Mouse (Mus musculus) liver, embryonic 13.5 days (tissue): ENCODE data around the gene Ifnlr1. TPM values are rescaled to one million over a fixed set of nuclear protein-coding genes. Genes with fewer than 3 reads are reported as not detected.
"Not testable (repeated sequence)": the region's sequence is repeated elsewhere in the genome, so short reads cannot be mapped to it uniquely, and the experiment has no call there.

Experiments
- ATAC-seq: fragments of 200-750 bp; cut with Nextera tagmentation; 2 replicates; pipeline ENCODE4 v1.8.0; 2017; ENCODE audit warnings: low read depth, mild to moderate bottlenecking, moderate number of reproducible peaks, moderate library complexity
- DNase-seq: peaks from one replicate; pipeline ENCODE4 v3.0.0; 2022
- H3K27ac ChIP-seq: fragments of 300-500 bp; sonication (generic); 2 replicates; pipeline ENCODE4 v1.5.1; 2015; ENCODE audit warnings: moderate library complexity, mild to moderate bottlenecking, inconsistent platforms
- H3K27me3 ChIP-seq: fragments of 300-500 bp; sonication (generic); 2 replicates; pipeline ENCODE4 v1.6.1; 2015; ENCODE audit warnings: mild to moderate bottlenecking, inconsistent platforms
- H3K36me3 ChIP-seq: fragments of 300-500 bp; sonication (generic); 2 replicates; pipeline ENCODE4 v1.6.1; 2015; ENCODE audit warnings: mild to moderate bottlenecking, inconsistent platforms
- H3K4me1 ChIP-seq: fragments of 300-500 bp; sonication (generic); replicated peaks from 2 replicates; pipeline ENCODE4 v1.6.1; 2015; ENCODE audit warnings: inconsistent platforms
- H3K4me2 ChIP-seq: fragments of 300-500 bp; sonication (generic); 2 replicates; pipeline ENCODE4 v1.6.1; 2015; ENCODE audit warnings: inconsistent platforms, mild to moderate bottlenecking, moderate library complexity
- H3K4me3 ChIP-seq: fragments of 300-500 bp; sonication (generic); replicated peaks from 2 replicates; pipeline ENCODE4 v1.5.1; 2015; ENCODE audit warnings: mild to moderate bottlenecking, inconsistent platforms
- H3K9ac ChIP-seq: fragments of 300-500 bp; sonication (generic); 2 replicates; pipeline ENCODE4 v1.6.1; 2015; ENCODE audit warnings: mild to moderate bottlenecking, inconsistent platforms
- H3K9me3 ChIP-seq: fragments of 300-500 bp; sonication (generic); replicated peaks from 2 replicates; pipeline ENCODE4 v1.6.1; 2016; ENCODE audit warnings: inconsistent platforms
- WGBS: fragments of 180-500 bp; shearing (Covaris S2); methylation state at CpG from one replicate; pipeline ENCODE4 v1.1.7; 2015; ENCODE audit not compliant: insufficient replicate concordance; 5-methylcytosine and 5-hydroxymethylcytosine counted together
- polyA plus RNA-seq: library from polyadenylated mRNA; unstranded; fragments of >200 nt; fragmentation: Nextera tagmentation; extraction: Ambion mirVana; gene quantifications from 2 replicates; pipeline ENCODE4 v1.2.1, GENCODE M21; 2015

The Ifnlr1 gene
- polyA plus RNA-seq, 1 experiment from 2014 or later: 0.05 TPM

DNA sequence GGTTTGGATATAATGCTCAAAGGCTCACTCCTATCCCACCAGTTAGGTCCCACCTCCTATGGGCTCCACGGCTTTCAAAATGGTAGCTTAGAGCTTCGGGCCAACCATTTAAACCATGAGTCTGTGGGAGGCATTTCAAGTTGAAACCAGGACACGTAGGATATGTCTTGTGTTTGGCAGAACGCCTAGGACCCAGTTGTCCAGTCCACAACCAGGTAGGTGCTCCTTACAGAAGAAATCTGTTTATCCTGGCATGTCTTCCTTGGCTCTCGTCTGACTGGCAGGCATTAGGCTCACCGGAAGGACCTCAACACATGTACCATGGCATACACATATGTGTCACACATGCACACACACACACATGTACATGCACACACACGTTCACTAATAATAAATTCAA is 3.7 kb downstream of the Ifnlr1 start:
- peaks cover 7% of the 10 kb centered on the region; the same call in 1 of the 2 replicates for H3K4me1 ChIP-seq
- H3K4me3 ChIP-seq: no peak overlapping the region
- no peak overlapping the region for H3K27ac ChIP-seq
- H3K27me3 ChIP-seq: peaks cover 57% of the 10 kb centered on the region
- no peaks in the 10 kb centered on the region for H3K9me3 ChIP-seq
- no peaks in the 10 kb centered on the region for H3K36me3 ChIP-seq
- H3K4me2 ChIP-seq: no peak overlapping the region
- DNase-seq (no peak), ATAC-seq (no peak)
- no peak overlapping the region for H3K9ac ChIP-seq
- WGBS: 74% methylated on average over 7 of the region's 7 CpGs

DNA sequence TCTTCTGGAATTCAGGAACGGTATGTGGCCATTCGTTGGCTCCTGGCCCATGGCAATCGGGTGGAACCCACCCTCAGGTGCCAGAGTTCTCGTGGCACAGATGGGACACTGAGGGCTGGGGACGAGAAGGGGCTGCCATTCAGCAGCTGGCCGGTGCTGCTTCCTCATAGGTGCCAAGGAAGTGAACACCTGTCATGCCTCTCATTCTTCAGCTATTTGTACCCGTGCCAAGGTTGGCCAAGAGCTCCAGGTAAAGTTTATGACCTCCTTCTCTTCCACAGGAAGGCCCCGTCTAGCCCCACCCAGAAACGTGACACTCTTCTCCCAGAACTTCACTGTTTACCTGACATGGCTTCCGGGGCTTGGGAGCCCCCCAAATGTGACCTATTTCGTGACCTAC is 4.2 kb downstream of the Ifnlr1 start:
- ATAC-seq (no peak), DNase-seq (no peak)
- H3K4me3 ChIP-seq: no peak overlapping the region
- H3K27ac ChIP-seq: no peak overlapping the region
- peaks cover 7% of the 10 kb centered on the region; the same call in 1 of the 2 replicates for H3K4me1 ChIP-seq
- no peak overlapping the region for H3K4me2 ChIP-seq
- WGBS: 62% methylated on average over 11 of the region's 11 CpGs
- H3K27me3 ChIP-seq: peaks cover 53% of the 10 kb centered on the region
- H3K36me3 ChIP-seq: no peaks in the 10 kb centered on the region
- H3K9ac ChIP-seq: no peak overlapping the region
- H3K9me3 ChIP-seq: no peaks in the 10 kb centered on the region

DNA sequence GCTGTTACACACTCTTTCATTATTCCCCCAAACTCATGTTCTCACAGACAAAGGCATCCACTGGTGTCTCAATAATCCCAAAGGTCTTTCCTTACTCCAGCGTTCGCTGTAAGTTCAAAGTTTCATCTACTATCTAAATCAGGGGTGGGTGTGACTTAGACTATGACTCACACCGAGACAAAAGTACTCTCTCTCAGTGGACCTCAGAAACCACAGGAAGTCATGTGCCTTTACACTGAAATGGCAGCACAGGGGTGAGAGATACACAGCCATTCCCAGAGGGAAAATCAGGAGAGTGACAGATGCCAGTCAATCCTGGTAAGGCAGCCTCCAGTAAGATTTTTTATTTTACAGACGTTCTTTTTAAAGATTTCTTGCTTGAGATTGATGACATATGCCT is 6.8 kb downstream of the Ifnlr1 start:
- no peak overlapping the region for H3K4me2 ChIP-seq
- WGBS: 31% methylated on average over 4 of the region's 4 CpGs
- no peak overlapping the region for H3K9ac ChIP-seq
- H3K9me3 ChIP-seq: no peaks in the 10 kb centered on the region
- H3K27ac ChIP-seq: no peak overlapping the region
- H3K4me1 ChIP-seq: no peaks in the 10 kb centered on the region
- no peak for DNase-seq
- ATAC-seq: no peak
- H3K27me3 ChIP-seq: peaks cover 26% of the 10 kb centered on the region
- no peaks in the 10 kb centered on the region for H3K36me3 ChIP-seq
- no peak overlapping the region for H3K4me3 ChIP-seq

DNA sequence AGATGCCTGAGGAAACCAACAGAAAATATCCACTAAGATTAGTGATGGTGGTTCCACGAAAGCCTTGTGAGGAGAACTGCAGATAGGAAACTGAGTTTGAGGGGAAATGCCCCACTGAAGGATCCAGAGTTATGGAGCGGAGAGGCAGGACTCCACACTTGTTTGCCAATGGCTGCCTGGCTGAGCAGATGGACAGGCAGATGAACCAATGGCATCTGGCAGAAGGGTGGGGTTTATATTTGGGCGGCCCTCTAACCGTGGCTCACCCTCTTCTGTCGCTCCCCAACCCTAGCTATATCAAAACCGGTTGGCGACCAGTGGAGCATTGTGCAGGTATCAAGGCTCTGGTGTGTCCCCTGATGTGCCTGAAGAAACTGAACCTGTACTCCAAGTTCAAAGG is 12.4 kb downstream of the Ifnlr1 start:
- ATAC-seq (no peak), DNase-seq (no peak)
- H3K27me3 ChIP-seq: peaks cover 6% of the 10 kb centered on the region
- WGBS: 66% methylated on average over 7 of the region's 7 CpGs
- no peak overlapping the region for H3K27ac ChIP-seq
- no peaks in the 10 kb centered on the region for H3K36me3 ChIP-seq
- no peak overlapping the region for H3K4me2 ChIP-seq
- peaks cover 5% of the 10 kb centered on the region for H3K4me1 ChIP-seq
- no peak overlapping the region for H3K9ac ChIP-seq
- no peaks in the 10 kb centered on the region for H3K9me3 ChIP-seq
- no peak overlapping the region for H3K4me3 ChIP-seq

DNA sequence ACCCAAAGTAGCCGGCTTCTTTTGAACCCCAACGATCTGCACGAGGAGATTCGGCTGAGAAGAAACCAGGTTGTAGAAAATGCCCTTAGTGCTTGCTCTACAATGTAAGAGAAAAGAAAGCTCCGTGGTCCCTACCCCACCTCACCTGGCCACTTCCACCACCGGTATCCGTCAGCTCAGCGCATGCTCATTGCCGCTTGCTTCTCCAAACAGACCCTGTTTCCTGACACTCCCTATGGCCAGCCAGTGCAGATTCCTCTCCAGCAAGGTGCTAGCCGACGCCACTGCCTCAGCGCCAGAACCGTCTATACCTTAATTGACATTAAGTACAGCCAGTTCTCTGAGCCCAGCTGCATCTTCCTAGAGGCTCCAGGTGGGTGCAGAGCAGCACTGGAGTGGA is 17.4 kb downstream of the Ifnlr1 start:
- WGBS: 59% methylated on average over 13 of the region's 13 CpGs
- ATAC-seq: no peak
- Histone ChIP-seq H3K36me3 (no peaks in the 10 kb centered on the region), H3K9me3 (no peaks in the 10 kb centered on the region), H3K27me3 (0 out of 2 replicates have a peak, but pooled peaks cover 4% of the 10 kb centered on the region), H3K27ac (no peak overlapping the region), H3K9ac (no peak overlapping the region), H3K4me1 (peaks cover 15% of the 10 kb centered on the region), H3K4me3 (no peak overlapping the region), H3K4me2 (no peak overlapping the region)
- DNase-seq: no peak

DNA sequence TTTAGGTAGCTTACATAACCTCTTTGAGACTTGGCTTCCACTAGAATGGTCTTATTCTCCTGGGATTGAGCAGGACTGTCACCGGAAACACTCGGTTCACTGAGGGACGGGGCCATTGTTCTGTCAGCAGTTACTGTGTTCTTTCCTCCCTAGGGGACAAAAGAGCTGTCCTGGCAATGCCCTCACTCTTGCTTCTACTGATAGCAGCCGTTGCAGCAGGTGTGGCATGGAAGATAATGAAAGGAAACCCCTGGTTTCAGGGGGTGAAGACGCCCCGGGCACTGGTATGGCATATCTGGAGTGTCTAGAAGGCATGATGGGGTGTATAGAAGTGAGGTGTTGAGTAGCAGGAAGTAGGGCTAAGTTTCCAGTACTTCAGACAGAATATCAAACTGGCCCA is 17.9 kb downstream of the Ifnlr1 start:
- Histone ChIP-seq H3K9ac (no peak overlapping the region), H3K27ac (no peak overlapping the region), H3K4me3 (no peak overlapping the region), H3K9me3 (no peaks in the 10 kb centered on the region), H3K36me3 (no peaks in the 10 kb centered on the region), H3K4me2 (no peak overlapping the region), H3K4me1 (peaks cover 17% of the 10 kb centered on the region), H3K27me3 (0 out of 2 replicates have a peak, but pooled peaks cover 4% of the 10 kb centered on the region)
- ATAC-seq (peak; percentile 62), DNase-seq (no peak)
- whole genome bisulfite sequencing: 18% methylated on average over 6 of the region's 6 CpGs

DNA sequence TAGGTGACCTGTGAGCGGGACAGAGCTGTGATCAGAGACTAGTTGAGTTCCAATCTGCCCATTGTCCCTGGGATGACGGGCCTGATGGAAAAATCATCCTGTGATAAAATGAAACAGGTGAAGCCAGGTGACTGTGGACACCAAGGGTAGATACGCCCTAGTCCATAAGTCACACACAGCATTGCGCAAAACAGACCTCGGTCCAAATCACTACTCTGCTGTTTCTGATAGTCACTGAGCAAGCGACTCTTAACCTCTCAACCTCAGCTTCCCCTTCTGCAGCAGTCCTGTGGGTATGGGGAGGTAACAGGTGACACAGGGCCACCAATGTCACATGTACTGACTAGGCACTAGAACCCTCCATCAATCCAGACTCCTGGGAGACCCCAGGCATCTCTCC is 20.0 kb downstream of the Ifnlr1 start:
- DNase-seq (no peak), ATAC-seq (no peak)
- Histone ChIP-seq H3K27me3 (0 out of 2 replicates have a peak, but pooled peaks cover 4% of the 10 kb centered on the region), H3K4me3 (no peak overlapping the region), H3K4me1 (peaks cover 32% of the 10 kb centered on the region), H3K36me3 (no peaks in the 10 kb centered on the region), H3K9ac (no peak overlapping the region), H3K4me2 (no peak overlapping the region), H3K9me3 (no peaks in the 10 kb centered on the region), H3K27ac (no peak overlapping the region)
- 53% methylated on average over 6 of the region's 6 CpGs for WGBS

DNA sequence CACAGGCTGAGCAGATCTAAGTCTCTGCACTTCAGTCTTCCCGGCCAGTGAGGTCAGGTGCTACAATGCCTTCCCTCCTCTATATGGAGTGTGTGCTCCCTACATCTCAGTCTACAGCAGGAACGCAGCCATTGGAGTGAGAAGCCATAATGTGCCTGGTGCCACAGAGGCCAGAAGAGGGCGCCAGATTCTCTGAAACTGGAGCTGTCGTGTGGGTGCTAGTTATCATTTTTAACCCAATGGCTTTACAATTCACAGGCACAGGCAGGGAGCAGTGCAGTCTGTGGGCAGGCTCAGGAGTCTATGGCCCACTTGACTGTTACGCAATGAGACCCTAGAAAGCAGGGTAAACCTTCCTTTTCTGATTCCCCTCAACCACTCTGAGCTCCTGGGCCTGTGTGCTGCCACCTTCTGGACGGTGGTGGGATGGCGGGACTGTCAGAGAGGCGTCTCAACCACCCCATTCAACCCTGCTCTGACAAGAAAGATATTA is 23.0 kb downstream of the Ifnlr1 start:
- Histone ChIP-seq H3K36me3 (no peaks in the 10 kb centered on the region), H3K9me3 (no peaks in the 10 kb centered on the region), H3K27ac (no peak overlapping the region), H3K4me1 (peaks cover 21% of the 10 kb centered on the region), H3K27me3 (0 out of 2 replicates have a peak, but pooled peaks cover 4% of the 10 kb centered on the region), H3K9ac (no peak overlapping the region; the same call in 1 of the 2 replicates), H3K4me3 (peak overlapping the region; percentile 34; the same call in 1 of the 2 replicates), H3K4me2 (peak overlapping the region; percentile 58)
- 6% methylated on average over 8 of the region's 8 CpGs for WGBS
- ATAC-seq (peak; percentile 52), DNase-seq (peak; percentile 69)

DNA sequence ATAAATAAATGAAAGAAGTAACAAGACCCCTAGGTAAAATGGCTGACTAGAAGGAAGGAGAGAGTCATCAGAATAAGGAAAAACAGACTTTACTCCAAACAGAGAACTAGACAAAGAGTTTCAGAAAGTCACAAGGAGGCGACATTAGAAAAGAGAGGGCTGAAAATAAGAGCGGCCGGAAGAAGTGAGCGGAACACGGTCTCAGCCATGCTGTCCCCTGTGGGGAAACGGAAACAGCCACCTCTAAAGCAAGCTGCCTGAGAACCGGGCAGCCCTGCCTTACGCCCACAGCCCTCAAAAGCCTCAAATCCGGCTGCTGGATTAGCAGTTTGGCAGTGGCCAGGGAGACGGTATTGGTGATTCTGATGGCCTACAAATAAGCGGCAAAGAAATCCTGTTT is 23.5 kb downstream of the Ifnlr1 start:
- H3K4me2 ChIP-seq: no peak overlapping the region
- ATAC-seq (no peak), DNase-seq (no peak)
- H3K36me3 ChIP-seq: no peaks in the 10 kb centered on the region
- H3K27me3 ChIP-seq: 0 out of 2 replicates have a peak, but pooled peaks cover 4% of the 10 kb centered on the region
- no peak overlapping the region for H3K4me3 ChIP-seq
- no peak overlapping the region for H3K9ac ChIP-seq
- 62% methylated on average over 11 of the region's 11 CpGs for WGBS
- peaks cover 17% of the 10 kb centered on the region for H3K4me1 ChIP-seq
- no peaks in the 10 kb centered on the region for H3K9me3 ChIP-seq
- no peak overlapping the region for H3K27ac ChIP-seq

DNA sequence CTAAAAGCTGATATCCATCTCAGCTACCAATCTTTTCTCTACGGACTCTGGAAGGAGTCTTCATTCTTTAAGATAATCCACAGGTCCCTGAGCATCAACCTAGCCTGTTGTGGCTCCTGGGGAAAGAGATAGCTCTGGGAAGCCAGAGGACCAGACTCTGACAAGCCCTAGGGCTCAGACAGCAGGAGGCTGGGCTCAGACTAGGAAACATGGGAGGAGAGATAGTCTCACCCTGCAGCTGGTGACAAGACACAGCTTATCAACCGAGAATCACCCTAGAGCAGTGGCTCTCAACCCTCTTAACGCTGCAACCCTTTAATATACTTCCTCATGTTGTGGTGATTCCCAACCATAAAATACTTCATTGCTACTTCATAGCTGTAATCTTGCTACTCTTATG is 24.3 kb downstream of the Ifnlr1 start:
- H3K9me3 ChIP-seq: no peaks in the 10 kb centered on the region
- no peak overlapping the region for H3K9ac ChIP-seq
- ATAC-seq: peak; percentile 77
- no peak overlapping the region for H3K4me3 ChIP-seq
- no peaks in the 10 kb centered on the region for H3K27me3 ChIP-seq
- DNase-seq: peak; percentile 43
- no peak overlapping the region for H3K4me2 ChIP-seq
- 22% methylated on average over 3 of the region's 3 CpGs for WGBS
- H3K36me3 ChIP-seq: no peaks in the 10 kb centered on the region
- H3K27ac ChIP-seq: no peak overlapping the region
- H3K4me1 ChIP-seq: peaks cover 17% of the 10 kb centered on the region

DNA sequence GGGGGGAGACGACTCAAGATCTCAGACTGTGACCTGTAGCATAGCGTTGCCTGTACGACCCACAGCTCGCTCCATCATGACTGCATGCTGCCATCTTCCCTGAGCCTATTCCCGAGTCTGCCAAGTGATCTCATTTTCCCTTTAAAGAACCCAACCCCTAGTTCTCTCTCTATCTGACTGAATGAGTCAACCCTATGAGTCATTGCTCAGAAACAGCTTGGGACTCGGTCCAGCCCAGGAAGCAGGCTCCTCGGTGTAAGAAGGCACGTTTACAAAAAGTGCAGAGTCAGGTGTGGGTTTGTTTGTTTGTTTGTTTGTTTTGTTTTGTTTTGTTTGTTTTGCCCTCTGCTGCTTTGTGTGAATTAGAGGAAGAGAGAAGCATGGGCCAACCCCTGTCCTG is 28.7 kb downstream of the Ifnlr1 start:
- Histone ChIP-seq H3K9ac (no peak overlapping the region), H3K4me3 (no peak overlapping the region), H3K27me3 (0 out of 2 replicates have a peak, but pooled peaks cover 4% of the 10 kb centered on the region), H3K36me3 (no peaks in the 10 kb centered on the region), H3K9me3 (no peaks in the 10 kb centered on the region), H3K4me1 (peaks cover 8% of the 10 kb centered on the region), H3K4me2 (no peak overlapping the region), H3K27ac (no peak overlapping the region)
- DNase-seq (no peak), ATAC-seq (no peak)
- 58% methylated on average over 8 of the region's 8 CpGs for WGBS

DNA sequence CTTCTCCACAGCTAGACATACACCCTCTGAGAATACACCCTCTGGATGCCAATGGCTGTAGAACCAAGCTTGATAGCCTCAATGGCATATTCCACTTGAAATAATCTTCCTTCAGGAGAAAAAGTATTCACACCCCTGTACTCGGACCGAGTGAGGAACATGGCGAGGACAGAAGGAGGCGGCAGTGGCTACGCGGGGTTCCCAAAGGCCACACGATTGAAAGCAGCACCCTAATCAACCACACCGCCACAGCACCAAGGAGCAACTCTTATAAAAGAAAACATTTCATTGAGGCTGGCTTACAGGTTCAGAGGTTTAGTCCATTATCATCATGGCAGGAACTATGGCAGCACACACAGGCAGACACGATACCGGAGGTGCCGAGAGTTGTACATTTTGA is 30.4 kb downstream of the Ifnlr1 start:
- not testable (repeated sequence) for H3K36me3 ChIP-seq, H3K27me3 ChIP-seq, H3K4me3 ChIP-seq, H3K4me2 ChIP-seq, H3K9ac ChIP-seq, H3K4me1 ChIP-seq, DNase-seq, ATAC-seq, H3K9me3 ChIP-seq, H3K27ac ChIP-seq
- 87% methylated on average over 11 of the region's 11 CpGs for WGBS
